Mouse (Mus musculus): ENCODE data around the gene Slc27a3.
"Not testable (repeated sequence)": the region's sequence is repeated elsewhere in the genome, so short reads cannot be mapped to it uniquely, and the experiment has no call there.

Slc27a3 gene

DNA sequence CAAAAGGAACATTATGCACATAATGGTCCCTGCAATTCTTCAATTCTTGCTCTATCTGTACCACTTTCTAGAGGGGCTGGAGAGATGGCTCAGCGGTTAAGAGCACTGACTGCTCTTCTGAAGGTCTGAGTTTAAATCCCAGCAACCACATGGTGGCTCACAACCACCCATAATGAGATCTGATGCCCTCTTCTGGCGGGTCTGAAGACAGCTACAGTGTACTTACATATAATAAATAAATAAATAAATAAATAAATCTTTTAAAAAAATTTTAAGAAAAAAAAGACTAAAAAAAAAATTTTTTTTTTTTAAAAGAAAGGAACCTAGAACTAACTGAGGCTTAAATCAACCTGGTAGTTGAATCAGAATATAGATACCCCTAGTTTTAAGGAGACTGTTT lies 46.9 kb downstream of the Slc27a3 start:
- DNase-seq (ENCODE audit: low spot score in 2 of 2) = not testable (repeated sequence)

DNA sequence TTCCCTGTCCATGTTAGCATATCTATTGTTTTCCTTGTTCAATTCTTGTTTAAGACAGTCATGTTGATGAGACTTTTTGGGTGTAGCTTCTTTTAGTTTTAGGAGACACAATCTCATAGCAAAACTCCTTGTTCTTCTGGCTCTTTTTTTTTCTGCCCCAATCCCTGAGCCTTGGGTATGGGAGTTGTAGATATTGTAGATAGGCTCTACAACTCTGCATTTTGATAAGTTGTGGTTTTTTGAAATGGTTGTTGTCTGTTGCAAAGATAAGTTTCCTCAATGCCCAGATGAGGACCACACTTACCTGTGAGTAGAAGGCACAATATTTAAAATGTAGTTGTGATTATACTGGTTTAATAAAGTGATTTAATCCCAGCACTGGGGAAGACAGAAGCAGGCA lies 49.6 kb downstream of the Slc27a3 start:
- DNase-seq (ENCODE audit: low spot score in 2 of 2) = no peak

DNA sequence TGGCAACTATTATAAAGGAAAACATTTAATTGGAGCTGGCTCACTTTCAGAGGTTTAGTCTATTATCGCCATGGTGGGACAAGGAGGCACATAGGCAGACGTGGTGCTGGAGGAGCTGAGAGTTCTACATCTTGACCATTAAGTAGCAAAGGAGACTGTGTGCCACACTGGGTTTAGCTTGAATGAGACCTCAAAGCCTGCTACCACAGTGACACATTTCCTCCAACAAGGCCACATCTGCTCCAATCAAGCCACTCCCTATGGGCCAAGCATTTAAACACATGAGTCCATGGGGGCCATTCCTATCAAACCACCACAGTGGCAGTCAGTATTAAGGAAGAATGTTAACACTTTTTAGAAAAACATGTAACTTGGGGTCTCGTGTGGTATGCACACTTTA lies 51.5 kb downstream of the Slc27a3 start:
- no peak for DNase-seq (ENCODE audit: low spot score in 2 of 2)

DNA sequence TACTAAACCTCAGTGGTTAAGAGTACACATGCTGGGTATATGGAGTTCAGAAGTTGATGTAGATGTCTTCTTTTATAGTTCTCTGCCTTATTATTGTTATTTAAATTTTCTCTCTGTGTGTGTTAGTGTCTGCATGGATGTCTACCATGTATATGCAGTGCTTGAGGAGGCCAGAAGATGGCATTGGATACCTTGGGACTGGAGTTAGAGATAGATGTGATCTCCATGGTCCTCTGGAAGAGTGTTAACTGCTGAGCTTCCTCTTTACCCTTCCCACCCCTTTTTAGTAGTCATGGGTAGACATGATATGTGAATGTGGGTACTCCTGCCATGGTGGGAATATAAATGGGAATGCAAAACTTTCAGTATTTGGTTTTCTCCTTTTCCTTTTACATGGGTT lies 54.2 kb downstream of the Slc27a3 start:
- DNase-seq (ENCODE audit: low spot score in 2 of 2) = no peak

Measured in spleen, postnatal 14 days (tissue).